Mouse (Mus musculus) cerebellum, adult 8-10 months (tissue): ENCODE measurements around the gene Cpped1.

Experiments used
- DNase-seq: peaks from one replicate; pipeline ENCODE4 v3.0.0; 2022

Cpped1 gene

DNA sequence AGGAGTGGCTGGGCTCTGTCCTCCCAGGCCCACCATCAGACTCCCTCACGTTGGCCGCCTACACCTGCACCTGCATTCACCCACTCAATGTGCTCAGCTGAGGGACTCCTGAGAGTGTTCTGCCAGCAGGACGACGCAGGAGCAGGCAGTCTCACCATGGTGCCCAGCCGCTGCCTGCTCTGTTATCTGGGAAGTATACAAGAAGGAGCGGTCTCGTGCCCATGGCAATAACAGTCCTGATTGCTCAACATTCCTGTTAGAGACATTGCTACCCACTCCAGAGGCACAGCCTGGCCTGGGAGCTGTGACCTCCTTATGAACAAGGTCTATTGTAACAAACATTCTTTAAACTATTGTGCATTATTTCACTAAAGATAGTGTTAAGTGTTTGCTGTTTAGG is 151.3 kb downstream of the Cpped1 start:
- no peak for DNase-seq

DNA sequence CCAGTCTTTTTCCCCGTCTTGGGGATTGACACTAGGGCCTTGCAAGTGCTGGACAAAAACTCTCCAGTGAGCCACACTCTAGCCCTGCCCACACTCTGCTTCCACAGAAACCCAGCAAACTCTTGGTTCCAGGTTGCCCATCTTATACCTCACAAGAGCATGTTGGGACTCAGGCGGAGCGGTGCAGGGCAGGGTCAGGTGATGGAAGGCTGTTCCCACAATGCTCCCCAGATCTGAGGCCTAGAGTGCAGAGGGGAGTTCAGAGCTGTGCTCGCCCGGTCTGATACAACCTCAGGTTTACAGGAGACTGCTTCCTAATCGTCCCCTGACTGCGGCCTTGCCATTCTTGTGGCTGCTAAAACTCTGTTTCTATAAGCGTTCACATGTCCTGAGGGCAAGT is 151.8 kb downstream of the Cpped1 start:
- DNase-seq = no peak

DNA sequence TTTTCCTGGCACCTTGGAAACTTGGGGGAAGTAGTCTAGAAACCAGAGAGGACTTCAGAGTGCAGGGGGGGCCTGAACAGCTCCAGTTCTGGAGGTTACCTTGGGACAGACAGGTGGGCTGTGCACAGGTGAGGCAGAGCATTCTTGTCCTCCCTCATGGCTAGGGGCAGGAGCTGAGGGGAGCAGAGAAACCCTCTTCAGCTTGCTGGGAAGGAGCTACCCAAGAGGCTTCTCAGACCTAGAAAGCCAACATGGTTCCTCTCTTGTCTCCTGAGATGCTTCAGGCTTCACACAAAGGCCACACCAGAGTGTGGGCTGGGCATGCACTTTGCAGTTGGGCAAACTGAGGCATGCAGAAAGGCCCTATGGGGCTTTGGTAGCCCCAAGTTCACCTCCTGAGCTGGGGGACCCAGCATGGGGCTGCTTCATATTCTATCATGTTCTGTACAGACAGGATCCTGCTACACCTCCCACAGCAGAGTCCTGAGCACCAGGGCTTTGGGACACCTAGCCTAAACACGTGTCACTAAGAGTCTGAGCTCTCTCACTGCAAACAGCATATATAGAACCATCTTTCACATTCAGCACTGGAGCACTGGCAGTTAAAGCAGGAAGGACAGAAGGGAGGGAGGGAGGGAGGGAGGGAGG is 152.5 kb downstream of the Cpped1 start:
- DNase-seq = no peak

DNA sequence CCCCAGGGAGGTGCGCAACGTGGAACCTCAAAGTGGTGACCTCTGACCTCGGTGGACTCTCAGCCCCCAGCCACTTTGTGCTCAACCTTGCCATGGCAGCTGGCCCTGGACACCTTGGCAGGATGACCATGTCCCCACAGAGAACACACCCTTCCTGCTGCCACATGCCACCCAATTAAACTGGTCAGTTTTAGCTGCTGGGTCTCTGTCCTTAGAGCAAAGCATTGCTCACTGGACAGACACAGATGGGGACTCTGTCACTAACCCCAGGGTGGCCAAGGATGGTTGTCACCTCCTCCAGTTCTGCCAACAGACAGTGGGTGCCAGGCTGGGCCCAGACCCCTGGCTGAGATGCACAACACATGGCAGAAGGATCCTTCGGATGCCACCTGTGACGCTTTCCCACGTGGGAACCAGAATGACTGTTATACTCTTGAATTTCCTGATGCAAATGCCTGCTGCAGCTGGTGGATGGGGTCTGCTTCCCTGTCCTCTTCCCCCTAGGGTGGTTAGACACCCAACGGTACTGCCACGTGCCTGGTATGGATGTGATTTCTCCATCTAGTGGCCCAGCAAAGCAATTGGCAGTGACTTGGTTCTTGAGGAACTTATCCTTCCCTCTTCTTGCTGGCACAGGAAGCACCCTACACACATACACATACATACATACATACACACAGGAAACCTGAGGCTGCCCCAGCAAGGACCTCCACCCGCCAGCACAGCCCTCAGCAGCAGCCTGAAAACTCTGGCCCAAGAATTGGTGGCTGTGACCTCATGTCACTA is 153.8 kb downstream of the Cpped1 start:
- no peak for DNase-seq

DNA sequence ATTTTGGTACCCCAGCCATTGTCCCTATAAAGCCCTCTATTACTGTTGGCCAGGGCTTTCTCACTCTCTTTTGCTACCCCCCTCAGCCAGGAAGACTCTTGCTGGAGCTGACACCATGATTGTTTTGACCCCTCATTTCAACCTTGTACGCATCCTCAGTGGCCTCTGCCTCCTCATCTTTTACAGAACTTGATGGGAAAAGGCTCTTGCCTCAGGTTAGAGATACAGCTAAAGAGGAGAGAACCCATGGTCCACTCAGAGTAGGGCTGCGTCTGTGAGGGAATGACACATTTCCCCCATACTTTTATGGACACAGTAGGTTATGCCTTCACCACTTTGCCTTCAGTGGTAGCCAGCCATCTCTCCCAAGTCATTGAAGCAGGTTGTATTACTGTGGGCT is 155.1 kb downstream of the Cpped1 start:
- DNase-seq = no peak
